Mouse (Mus musculus): Measurements from ENCODE around the gene Gm10378.
"Not testable (repeated sequence)": the region's sequence is repeated elsewhere in the genome, so short reads cannot be mapped to it uniquely, and the experiment has no call there.

Gm10378 gene

GRCm38 (mm10) chr14:42655638-42656037, at the start of gene Gm10378:
Gene Gm10378, plus strand, starts transcription at chr14:42655938.
- DNase-seq (ENCODE audit: low spot score in 2 of 2) = not testable (repeated sequence)

- DNase-seq (ENCODE audit: low spot score in 2 of 2) = not testable (repeated sequence)
Measured at GRCm38 (mm10) chr14:42641817-42642216, 13.9 kb upstream of the Gm10378 start, which contains the start of gene Gm3633. Gene Gm3633, minus strand, starts transcription at chr14:42641917.
